20 mouse cellular contexts compared by ENCODE assay signal in the genomic region with DNA sequence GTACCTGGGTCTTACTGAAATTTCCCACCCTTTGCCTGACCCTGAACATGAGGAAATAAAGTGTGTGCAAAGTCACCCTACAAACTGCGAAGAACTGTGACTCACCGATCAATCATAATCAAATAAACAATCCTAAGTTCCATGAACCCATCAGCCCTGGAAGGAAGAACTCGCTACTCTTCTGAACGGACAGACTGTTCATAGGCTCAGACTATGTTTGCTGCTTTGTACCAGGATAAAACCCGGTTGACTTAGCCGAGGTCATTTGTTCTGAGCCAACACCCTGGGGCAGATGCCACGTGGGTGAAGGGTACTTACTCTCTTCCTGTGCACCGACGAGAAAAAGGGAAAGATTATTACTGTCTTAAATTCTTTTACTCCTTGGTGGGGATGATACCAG. TPM values are rescaled to one million over a fixed set of nuclear protein-coding genes. Genes with fewer than 3 reads are reported as not detected.
DNase-seq lines count a peak whose midpoint lies in the region; ATAC-seq and TF ChIP-seq lines count a peak whose summit lies in the region.
"Had no signal": no experiment of that assay in that cellular context is flagged by ENCODE, and none has a peak within 500 bp of the region (broad histone marks: within the 10 kb centered on the region; RNA-seq: fewer than 3 reads in every experiment).

No protein-coding gene starts in this region.

- no peak for ATAC-seq in heart, postnatal 0 days (ENCODE audit: insufficient read depth, low read depth)
- no peak for ATAC-seq in intestine, embryonic 15.5 days
- ATAC-seq in stomach, embryonic 16.5 days (ENCODE audit: insufficient read depth, low FRiP score), result 0 out of 2 replicates have a peak, but pooled peaks have one; percentile 21
- ATAC-seq: midbrain, embryonic 16.5 days had no signal

- no peak for DNase-seq in heart, adult 2 months
- DNase-seq in heart, postnatal 14 days, result no peak
- DNase-seq in heart, postnatal 0 days (ENCODE audit: low spot score), result no peak
- DNase-seq in heart, postnatal 10 days, result no peak
- no peak for DNase-seq in embryo, embryonic 11 days
- no peak for DNase-seq in urinary bladder, postnatal 10 days (ENCODE audit: low spot score)
- DNase-seq: cerebellum, postnatal 10 days; kidney, adult 11 months; kidney, postnatal 10 days; left cerebral cortex, postnatal 4 days; lung, postnatal 14 days; right cerebral cortex, postnatal 14 days had no signal

- peaks cover 1% of the 10 kb centered on the region; the same call in 1 of the 2 replicates for H3K79me2 ChIP-seq in heart, adult 2 months (replicated peaks; ENCODE audit: control insufficient read depth, insufficient read depth, low read length)

- no peaks in the 10 kb centered on the region for H3K9me3 ChIP-seq in heart, postnatal 0 days (replicated peaks; ENCODE audit: control insufficient read depth, low read length)
- no peaks in the 10 kb centered on the region for H3K9me3 ChIP-seq in intestine, embryonic 15.5 days
- H3K9me3 ChIP-seq in stomach, embryonic 16.5 days (replicated peaks; ENCODE audit: control insufficient read depth, low read length), result no peaks in the 10 kb centered on the region
- H3K9me3 ChIP-seq: hindbrain, embryonic 13.5 days had no signal

- no peaks in the 10 kb centered on the region for H3K36me3 ChIP-seq in heart, adult 2 months (ENCODE audit: control insufficient read depth, insufficient read depth, low read length)
- H3K36me3 ChIP-seq in heart, postnatal 0 days (replicated peaks; ENCODE audit: control insufficient read depth, insufficient read depth, low read length), result peaks cover 12% of the 10 kb centered on the region; the same call in 1 of the 2 replicates
- peaks cover 1% of the 10 kb centered on the region; the same call in 1 of the 2 replicates for H3K36me3 ChIP-seq in intestine, embryonic 15.5 days
- H3K36me3 ChIP-seq in stomach, embryonic 16.5 days (ENCODE audit: control insufficient read depth, insufficient read depth, low read length), result peaks cover 3% of the 10 kb centered on the region
- H3K36me3 ChIP-seq: neural tube, embryonic 12.5 days had no signal

- 64% methylated on average over 9 of the region's 9 CpGs for WGBS in heart, adult 2 months
- 76% methylated on average over 9 of the region's 9 CpGs for WGBS in heart, postnatal 0 days
- 37% methylated on average over 9 of the region's 9 CpGs for WGBS in intestine, embryonic 15.5 days
- WGBS in stomach, embryonic 16.5 days, result 31% methylated on average over 9 of the region's 9 CpGs

- H3K4me1 ChIP-seq in heart, adult 2 months (ENCODE audit: control insufficient read depth, insufficient read depth, low read length), result no peaks in the 10 kb centered on the region; the same call in 1 of the 2 replicates
- no peaks in the 10 kb centered on the region for H3K4me1 ChIP-seq in heart, postnatal 0 days (ENCODE audit: control insufficient read depth, insufficient read depth)
- peaks cover 13% of the 10 kb centered on the region; the same call in 1 of the 2 replicates for H3K4me1 ChIP-seq in intestine, embryonic 15.5 days (replicated peaks)
- H3K4me1 ChIP-seq in stomach, embryonic 16.5 days (ENCODE audit: control insufficient read depth, insufficient read depth, low read length), result peaks cover 10% of the 10 kb centered on the region; the same call in 1 of the 2 replicates
- H3K4me1 ChIP-seq: hindbrain, embryonic 13.5 days; megakaryocyte, embryonic 14.5 days; neural tube, embryonic 12.5 days had no signal

- peak overlapping the region; percentile 40; the same call in 1 of the 2 replicates for H3K27ac ChIP-seq in heart, adult 2 months
- H3K27ac ChIP-seq in heart, postnatal 0 days (ENCODE audit: low read depth), result peak overlapping the region; percentile 30
- H3K27ac ChIP-seq in intestine, embryonic 15.5 days, result 0 out of 2 replicates have a peak overlapping the region, but pooled peaks have one; percentile 6
- H3K27ac ChIP-seq in stomach, embryonic 16.5 days (ENCODE audit: low read length), result 0 out of 2 replicates have a peak overlapping the region, but pooled peaks have one; percentile 18
- H3K27ac ChIP-seq: hindbrain, embryonic 13.5 days; layer of hippocampus, adult 2 months; liver, embryonic 14.5 days; neural tube, embryonic 12.5 days had no signal

- no peak overlapping the region for H3K9ac ChIP-seq in heart, adult 2 months (ENCODE audit: low read depth, low read length)
- no peak overlapping the region for H3K9ac ChIP-seq in heart, postnatal 0 days (replicated peaks; ENCODE audit: low read depth, low read length)
- H3K9ac ChIP-seq in intestine, embryonic 15.5 days, result no peak overlapping the region
- H3K9ac ChIP-seq in stomach, embryonic 16.5 days (ENCODE audit: low read length), result no peak overlapping the region
- H3K9ac ChIP-seq: hindbrain, embryonic 13.5 days; liver, embryonic 14.5 days; neural tube, embryonic 12.5 days had no signal

- H3K4me2 ChIP-seq in heart, postnatal 0 days (ENCODE audit: low read depth, low read length), result peak overlapping the region; percentile 55
- no peak overlapping the region for H3K4me2 ChIP-seq in intestine, embryonic 15.5 days (replicated peaks)
- H3K4me2 ChIP-seq in stomach, embryonic 16.5 days (ENCODE audit: low read depth, low read length), result 0 out of 2 replicates have a peak overlapping the region, but pooled peaks have one; percentile 30
- H3K4me2 ChIP-seq: hindbrain, embryonic 13.5 days; neural tube, embryonic 12.5 days had no signal

- intact Hi-C loops in heart, adult 2 months (cut with DNase I), result no loop called here
- intact Hi-C loops in heart, postnatal 14 days (cut with DNase I), result no loop called here
- intact Hi-C loops in heart, postnatal 10 days (cut with DNase I), result no loop called here

- TF ChIP-seq CTCF in heart, adult 2 months (IDR thresholded peaks at IDR 0.05), result no peak
- TF ChIP-seq CTCF in heart, postnatal 0 days (IDR thresholded peaks at IDR 0.05; ENCODE audit: low read depth), result no peak

- TF ChIP-seq EP300 in heart, adult 2 months (IDR thresholded peaks at IDR 0.05; ENCODE audit: insufficient read depth, low read depth, low read length), result no peak
- no peak for TF ChIP-seq EP300 in heart, postnatal 0 days (IDR thresholded peaks at IDR 0.05; ENCODE audit: low read depth)

- no peaks in the 10 kb centered on the region for H3K27me3 ChIP-seq in heart, adult 2 months (ENCODE audit: control insufficient read depth, insufficient read depth, low read length)
- no peaks in the 10 kb centered on the region for H3K27me3 ChIP-seq in heart, postnatal 0 days (ENCODE audit: control insufficient read depth, insufficient read depth, low read length)
- H3K27me3 ChIP-seq in intestine, embryonic 15.5 days (replicated peaks), result no peaks in the 10 kb centered on the region
- H3K27me3 ChIP-seq in stomach, embryonic 16.5 days (ENCODE audit: control insufficient read depth, insufficient read depth, low read length), result no peaks in the 10 kb centered on the region
- H3K27me3 ChIP-seq: hindbrain, embryonic 13.5 days; megakaryocyte, embryonic 14.5 days; neural tube, embryonic 12.5 days had no signal

- TF ChIP-seq POLR2A in heart, adult 2 months (IDR thresholded peaks at IDR 0.05; ENCODE audit: insufficient read depth, low read depth, low read length), result no peak

- no peak overlapping the region for H3K4me3 ChIP-seq in heart, adult 2 months
- H3K4me3 ChIP-seq in heart, postnatal 0 days (ENCODE audit: low read depth, low read length), result no peak overlapping the region
- no peak overlapping the region for H3K4me3 ChIP-seq in intestine, embryonic 15.5 days (replicated peaks)
- no peak overlapping the region for H3K4me3 ChIP-seq in stomach, embryonic 16.5 days (replicated peaks; ENCODE audit: low read length)
- H3K4me3 ChIP-seq: hindbrain, embryonic 13.5 days; layer of hippocampus, adult 2 months; megakaryocyte, embryonic 14.5 days; neural tube, embryonic 12.5 days had no signal

RNA-seq across cellular contexts. Expression of a gene that starts 45.2 kb away (rescaled TPM):
- 1 to 10 TPM; 8.1 to 9.8 TPM for total RNA-seq in heart, adult 2 months (2021)
- 7.1 and 9.6 TPM in 2 replicates for polyA plus RNA-seq in heart, adult 2 months (2012; rRNA removed)
- total RNA-seq in heart, postnatal 14 days (2021), result 1 to 10 TPM; 8.3 to 9.9 TPM
- total RNA-seq in heart, postnatal 0 days (2014; rRNA removed; ENCODE audit: low replicate concordance), result 12.3 and 12.4 TPM in 2 replicates
- 5.8 and 6.0 TPM in 2 replicates for polyA plus RNA-seq in heart, postnatal 0 days (2015; fragmentation: Nextera tagmentation; extraction: Ambion mirVana)
- 10 to 100 TPM; 11.2 to 13.2 TPM for total RNA-seq in heart, postnatal 10 days (2021)
- polyA plus RNA-seq in intestine, embryonic 15.5 days (2015; fragmentation: Nextera tagmentation; extraction: Ambion mirVana), result 35.9 and 37.0 TPM in 2 replicates
- polyA plus RNA-seq in stomach, embryonic 16.5 days (2015; fragmentation: Nextera tagmentation; extraction: Ambion mirVana), result 25.8 and 27.5 TPM in 2 replicates
